Mouse (Mus musculus) ovary, postnatal 14 days (tissue): ENCODE results near the gene Rsph9.

Experiments
- DNase-seq: peaks from one replicate; pipeline ENCODE4 v3.0.0; 2022; ENCODE audit warnings: low spot score

The Rsph9 gene

DNA sequence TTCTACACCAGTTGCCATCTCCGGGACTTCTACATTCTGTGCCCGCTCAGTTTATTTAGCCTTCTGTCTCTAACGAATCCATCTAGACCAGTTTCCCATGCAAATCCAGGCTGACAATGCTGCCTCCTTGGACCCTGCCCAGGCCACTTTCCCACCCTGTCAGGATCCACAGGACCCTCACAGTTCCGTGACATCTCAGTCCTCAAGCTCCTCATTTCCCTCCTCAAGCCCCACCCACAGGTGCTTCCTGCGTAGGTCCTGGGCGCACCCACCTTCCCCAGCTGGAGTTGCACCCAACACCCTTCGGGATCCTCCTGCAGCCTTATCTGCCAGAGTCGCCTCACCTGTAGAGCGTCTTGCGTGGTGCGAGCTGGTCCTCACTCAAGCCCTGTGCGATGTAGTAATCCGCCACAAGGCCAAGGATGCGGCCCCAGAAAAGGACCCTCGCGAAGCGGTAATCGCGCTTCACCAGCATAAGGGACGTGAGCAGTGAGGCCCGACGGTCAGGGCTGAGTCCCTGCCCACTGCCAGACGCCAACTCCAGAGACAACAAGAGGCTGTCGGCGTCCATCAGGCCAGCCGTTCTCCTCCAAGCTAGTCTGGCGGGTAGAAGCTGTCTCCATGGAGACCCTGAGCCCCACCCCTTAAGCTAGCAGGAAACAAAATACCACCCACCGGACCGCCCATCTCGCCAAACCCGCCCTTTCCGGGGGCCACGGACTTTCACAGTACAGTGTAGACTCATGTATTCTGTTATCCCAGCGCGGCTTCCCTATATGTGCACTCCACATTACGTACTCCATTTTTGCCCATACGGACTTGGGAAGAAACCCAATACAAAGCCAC, at the start of gene Rsph9:
Rsph9 (minus strand) TSS at position 639 of the 846 bp plus-strand sequence.
- DNase-seq, result peak; percentile 65

DNA sequence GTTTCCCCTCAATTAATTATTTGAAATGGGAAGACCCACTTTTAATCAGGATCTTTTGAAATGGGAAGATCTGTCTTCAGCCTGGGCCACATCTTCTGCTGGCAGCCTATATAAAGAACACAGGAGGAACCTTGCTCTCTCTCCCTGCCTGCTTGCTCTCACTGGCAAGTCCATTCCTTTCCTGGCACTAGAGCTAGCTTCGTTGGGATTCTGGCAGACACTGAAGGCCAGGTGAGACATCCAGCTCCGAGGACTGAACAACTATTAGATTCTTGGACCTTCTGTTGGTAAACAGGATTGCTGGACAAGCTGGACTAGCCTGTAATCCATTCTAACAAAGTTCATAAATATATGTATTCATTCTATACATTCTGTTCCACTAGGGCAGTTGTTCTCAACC, 44.8 kb upstream of the Rsph9 start:
- no peak for DNase-seq

DNA sequence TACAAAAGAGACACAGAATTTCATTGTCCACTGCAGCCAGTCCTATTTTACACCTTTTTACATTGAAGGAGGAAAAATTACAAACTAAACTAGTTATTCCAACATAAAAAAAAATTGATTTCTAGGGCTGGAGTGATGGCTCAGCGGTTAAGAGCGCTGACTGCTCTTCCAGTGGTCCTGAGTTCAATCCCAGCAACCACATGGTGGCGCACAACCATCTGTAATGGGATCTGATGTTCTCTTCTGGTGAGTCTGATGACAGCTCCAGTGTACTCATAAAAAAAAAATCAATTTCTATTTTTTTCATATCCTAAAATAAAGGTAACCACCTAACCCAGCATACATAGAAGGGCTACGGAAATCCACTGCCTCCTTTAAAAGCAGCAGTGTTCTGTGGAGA, 38.3 kb upstream of the Rsph9 start:
- DNase-seq, result no peak

DNA sequence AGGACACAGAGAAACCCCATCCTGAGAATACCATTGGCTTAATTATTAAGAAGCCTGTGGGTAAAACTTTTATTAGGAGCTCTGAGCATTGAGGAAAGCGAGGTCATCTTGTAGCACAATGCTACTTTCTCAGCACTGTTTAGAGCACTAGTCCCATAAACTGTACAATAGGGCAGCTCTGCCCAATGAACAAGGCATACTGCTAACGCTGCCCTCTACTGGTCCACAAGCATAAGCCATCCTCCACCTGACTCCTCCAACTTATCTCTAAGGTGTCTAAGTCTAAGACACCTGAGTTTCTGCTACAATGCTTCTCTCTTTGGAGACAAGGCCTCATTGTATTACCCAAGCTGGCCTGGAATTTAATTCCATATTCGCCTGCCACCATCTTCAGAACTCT, 26.5 kb upstream of the Rsph9 start:
- no peak for DNase-seq

DNA sequence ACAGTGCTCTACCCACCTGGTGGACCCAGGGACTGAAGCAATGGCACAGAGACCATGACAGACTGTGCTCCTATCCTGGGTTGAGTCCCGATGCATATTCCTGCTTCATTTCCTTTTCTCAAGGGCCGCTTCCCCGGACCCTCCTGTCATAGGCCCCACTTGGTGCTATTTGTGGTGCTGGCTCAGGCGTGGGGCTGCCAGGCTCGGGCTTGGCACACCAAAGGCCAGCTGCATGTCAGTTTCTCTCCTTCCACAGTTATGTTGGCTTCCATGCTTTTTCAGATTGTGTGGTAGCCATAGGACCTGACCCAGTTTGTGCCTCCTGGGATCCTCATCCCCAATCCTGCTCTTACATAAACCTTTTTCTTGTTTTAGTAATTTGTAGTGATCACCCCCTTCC, 24.8 kb upstream of the Rsph9 start:
- DNase-seq, result no peak

GRCm38 (mm10) chr17:46168318-46168717, 24.3 kb upstream of the Rsph9 start:
- no peak for DNase-seq

GRCm38 (mm10) chr17:46167014-46167413, 23.0 kb upstream of the Rsph9 start:
- no peak for DNase-seq

GRCm38 (mm10) chr17:46166270-46166669, 22.3 kb upstream of the Rsph9 start:
- DNase-seq, result no peak

GRCm38 (mm10) chr17:46165460-46165859, 21.4 kb upstream of the Rsph9 start:
- no peak for DNase-seq

DNA sequence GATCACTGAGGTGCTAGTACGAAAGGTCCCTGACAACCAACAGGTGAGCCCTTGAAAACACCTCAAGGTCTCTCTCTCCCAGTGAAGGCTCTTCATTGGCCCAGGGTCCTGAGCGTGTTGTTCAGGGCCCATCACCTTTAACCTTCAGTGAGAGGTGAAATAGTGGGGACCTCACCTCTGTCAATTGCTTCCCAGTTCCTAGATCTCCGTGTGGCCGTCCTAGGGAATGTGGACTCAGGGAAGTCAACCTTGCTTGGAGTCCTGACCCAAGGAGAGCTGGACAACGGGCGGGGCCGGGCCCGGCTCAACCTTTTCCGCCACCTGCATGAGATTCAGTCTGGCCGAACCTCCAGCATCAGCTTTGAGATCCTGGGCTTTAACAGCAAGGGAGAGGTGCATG, 20.8 kb upstream of the Rsph9 start:
- no peak for DNase-seq

GRCm38 (mm10) chr17:46164301-46164700, 20.3 kb upstream of the Rsph9 start:
- no peak for DNase-seq

GRCm38 (mm10) chr17:46162951-46163421, 19.0 kb upstream of the Rsph9 start:
- DNase-seq, result no peak

DNA sequence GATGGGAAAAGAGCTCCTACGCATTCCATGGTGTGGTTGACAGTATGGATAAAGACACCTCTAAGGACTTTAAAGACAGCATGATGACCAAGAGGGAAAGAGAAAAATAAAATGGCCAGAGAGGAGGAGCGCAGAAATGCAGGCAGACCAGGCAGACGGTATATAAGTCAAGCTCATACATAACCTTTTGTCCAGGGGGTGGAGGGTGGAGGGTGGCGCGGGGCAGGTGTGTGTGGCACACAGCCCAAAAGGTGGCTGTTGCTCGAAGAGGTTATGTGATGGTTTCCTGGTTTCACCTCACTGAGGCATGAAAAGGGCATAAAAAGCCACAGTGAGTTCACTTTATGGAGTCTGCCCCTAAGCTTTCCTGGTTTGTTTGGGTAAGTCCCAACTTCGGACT, 18.5 kb upstream of the Rsph9 start:
- no peak for DNase-seq

DNA sequence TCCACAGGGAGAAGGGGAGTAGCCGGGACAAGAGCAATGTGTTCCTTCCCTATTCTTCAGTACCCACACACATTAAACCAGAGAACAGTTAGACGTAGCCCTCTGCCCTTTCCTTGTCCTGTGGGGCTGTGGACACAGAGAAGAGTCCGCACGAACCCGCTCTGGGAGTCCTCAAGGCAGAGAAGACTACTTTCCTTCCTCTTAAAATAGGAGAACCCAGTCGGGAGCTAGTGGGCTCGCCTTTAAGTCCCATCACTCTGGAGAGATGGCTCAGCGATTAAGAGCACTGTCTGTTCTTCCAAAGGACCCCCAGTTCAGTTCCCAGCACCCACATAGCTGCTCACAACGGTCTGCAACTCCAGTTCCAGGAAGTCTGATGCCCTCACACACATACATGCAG, 17.7 kb upstream of the Rsph9 start:
- DNase-seq, result no peak

GRCm38 (mm10) chr17:46161179-46161578, 17.2 kb upstream of the Rsph9 start:
- DNase-seq, result no peak

DNA sequence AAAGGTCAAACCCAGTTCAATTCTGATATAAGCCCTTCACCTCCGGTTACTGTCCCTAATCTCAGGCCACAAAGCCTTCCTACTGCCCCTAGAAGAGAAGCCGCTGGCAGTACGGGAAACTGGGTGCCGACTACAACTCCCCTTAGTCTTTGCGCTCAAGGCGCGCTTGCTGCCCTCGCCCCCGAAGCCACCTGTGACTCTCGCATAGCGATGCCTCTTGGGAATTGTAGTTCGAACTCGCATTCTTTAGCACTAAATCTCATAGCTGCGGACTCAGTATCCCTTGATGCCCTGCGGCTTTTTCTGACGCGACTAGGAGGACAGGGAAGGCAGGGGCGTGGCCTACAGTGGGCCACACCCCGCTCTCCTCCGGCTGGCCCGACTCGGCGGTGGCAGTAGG, 16.7 kb upstream of the Rsph9 start, which contains the start of gene Gtpbp2:
Gtpbp2 (plus strand) TSS at position 347 of the 400 bp plus-strand sequence.
- peak; percentile 84 for DNase-seq

DNA sequence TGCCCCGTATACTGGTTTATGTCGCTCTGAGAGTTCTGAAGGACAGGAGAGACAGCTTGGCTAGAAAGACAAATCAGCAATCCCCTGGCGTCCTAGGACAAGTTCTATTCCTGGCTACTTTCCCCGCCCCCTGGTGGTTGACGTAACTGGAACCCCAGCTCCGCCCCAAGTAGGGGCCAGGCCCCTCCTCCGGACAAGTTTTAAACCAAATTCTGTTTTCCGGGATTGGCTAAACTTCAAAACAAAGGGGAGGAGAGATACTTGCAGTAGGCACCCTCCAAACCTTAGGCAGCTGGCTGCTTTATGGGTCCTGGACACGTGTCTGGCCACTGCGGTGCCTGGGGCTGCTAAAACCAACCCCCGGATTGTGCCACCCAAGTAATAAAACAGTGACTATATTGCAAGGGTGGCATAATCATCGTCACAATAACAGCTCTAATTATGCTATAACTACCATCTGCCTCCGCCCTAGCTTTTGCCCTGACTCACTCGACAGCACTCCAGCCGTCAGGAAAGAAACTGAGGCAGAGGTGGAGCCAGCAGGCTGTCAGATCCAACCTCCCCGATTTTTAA, 16.2 kb upstream of the Rsph9 start:
- DNase-seq, result peak; percentile 88

DNA sequence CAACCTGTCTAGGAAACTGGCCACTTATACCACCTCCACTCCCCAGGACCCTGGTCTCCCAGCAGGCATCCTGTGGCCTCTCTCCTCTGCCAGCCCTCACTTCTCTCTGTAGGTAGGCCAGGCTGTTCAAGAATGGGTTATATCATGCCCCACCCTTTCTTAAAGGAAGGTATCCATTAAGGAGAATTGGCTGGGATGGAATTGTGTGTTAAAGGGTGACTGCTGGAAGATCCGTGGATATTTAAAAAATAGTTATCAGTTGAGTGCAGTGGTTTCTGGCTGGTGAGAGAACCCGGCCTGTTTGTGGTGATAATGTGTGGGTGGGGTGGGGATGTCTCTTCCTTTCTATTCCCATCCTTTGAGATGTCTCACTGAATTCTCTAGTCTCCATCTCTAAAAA, 15.2 kb upstream of the Rsph9 start:
- DNase-seq, result no peak

- DNase-seq, result no peak
Observed at GRCm38 (mm10) chr17:46157131-46157530, 13.1 kb upstream of the Rsph9 start.

DNA sequence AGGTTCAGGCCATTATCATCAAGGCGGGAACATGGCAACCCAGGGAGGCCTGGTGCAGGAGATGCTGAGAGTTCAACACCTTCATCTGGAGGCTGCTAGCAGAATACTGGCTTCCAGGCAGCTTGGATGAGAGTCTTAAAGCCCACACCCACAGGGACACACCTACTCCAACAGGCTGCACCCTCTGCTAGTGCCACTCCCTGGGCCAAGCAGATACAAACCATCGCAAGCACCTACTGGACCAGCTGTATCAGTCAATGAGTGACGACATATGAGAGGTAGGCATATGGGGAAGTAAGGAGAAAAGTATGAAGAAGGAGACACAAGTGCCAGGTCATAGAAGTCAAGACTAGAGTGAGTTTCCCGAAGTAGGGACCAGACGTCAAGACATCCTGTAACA, 12.7 kb upstream of the Rsph9 start:
- no peak for DNase-seq

DNA sequence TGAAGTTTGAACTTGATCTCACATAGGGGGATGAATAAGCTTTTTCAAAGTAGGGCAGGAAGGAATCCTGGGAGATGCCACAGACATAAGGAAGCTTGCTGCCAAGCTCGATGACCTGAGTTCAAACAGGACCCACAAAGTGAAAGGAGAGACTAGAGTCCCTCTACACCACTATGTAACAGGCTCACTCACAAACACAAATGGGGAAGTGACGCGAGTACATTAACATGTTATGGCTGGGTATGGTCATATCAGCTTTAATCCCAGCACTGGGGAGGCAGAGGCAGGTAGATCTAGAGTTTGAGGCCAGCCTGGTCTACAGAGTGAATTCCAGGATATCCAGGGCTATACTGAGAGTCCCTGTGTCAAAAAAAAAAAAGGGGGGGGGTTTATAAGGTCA, 10.3 kb upstream of the Rsph9 start:
- no peak for DNase-seq

GRCm38 (mm10) chr17:46152847-46153782, 9.1 kb upstream of the Rsph9 start, which contains the start of gene Mad2l1bp:
Gene Mad2l1bp, minus strand, starts transcription at chr17:46153553.
- peak; percentile 76 for DNase-seq
